In the genomic region with DNA sequence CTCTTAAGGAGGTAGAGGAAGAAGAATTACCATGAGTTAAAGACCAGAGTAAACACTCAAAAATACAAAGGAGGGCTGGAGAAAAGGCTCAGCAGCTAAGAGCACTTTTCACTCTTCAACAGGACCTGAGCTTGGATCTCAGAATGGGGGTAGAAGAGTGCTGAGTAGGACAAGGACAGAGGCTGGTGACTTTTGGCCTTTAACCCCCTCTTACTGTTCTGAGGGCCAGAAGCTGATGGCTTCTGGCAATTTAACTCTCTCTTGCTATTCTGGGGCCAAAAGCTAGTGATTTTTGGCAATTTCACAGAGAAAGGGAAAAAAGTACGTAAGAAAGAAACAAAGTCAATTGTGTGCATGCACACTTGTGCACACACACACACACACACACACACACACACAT, we compare ENCODE assay signal across 26 mouse cellular contexts.
"Had no signal": no experiment of that assay in that cellular context is flagged by ENCODE, and none has a peak within 500 bp of the region (broad histone marks: within the 10 kb centered on the region; RNA-seq: fewer than 3 reads in every experiment).

No protein-coding gene starts in this region.

- ATAC-seq: hindbrain, embryonic 16.5 days; inflammation-experienced regulatory T-cells, adult 6 months; intestine, embryonic 15.5 days; intestine, postnatal 0 days; liver, postnatal 0 days had no signal

- H3K4me3 ChIP-seq: gastrocnemius, adult 2 months; heart, adult 2 months; heart, embryonic 12.5 days; hindbrain, embryonic 10.5 days; hindbrain, embryonic 12.5 days; intestine, embryonic 15.5 days; layer of hippocampus, adult 2 months; left cerebral cortex, adult 2 months; limb, embryonic 10.5 days; limb, embryonic 12.5 days; liver, embryonic 13.5 days; liver, embryonic 15.5 days had no signal

- H3K27me3 ChIP-seq: heart, embryonic 12.5 days; hindbrain, embryonic 12.5 days; intestine, embryonic 15.5 days; limb, embryonic 12.5 days; liver, embryonic 13.5 days; liver, embryonic 15.5 days had no signal

- H3K27ac ChIP-seq: gastrocnemius, adult 2 months; heart, adult 2 months; hindbrain, embryonic 10.5 days; hindbrain, embryonic 12.5 days; hindbrain, embryonic 14.5 days; intestine, embryonic 15.5 days; layer of hippocampus, adult 2 months; left cerebral cortex, adult 2 months; limb, embryonic 10.5 days; limb, embryonic 12.5 days; liver, embryonic 13.5 days; liver, embryonic 15.5 days had no signal

- DNase-seq: gastrocnemius, adult 2 months; gastrocnemius, postnatal 10 days; gastrocnemius, postnatal 25 days; heart, adult 2 months; heart, postnatal 10 days; heart, postnatal 4 days; kidney, adult 18-20 months; kidney, postnatal 10 days; kidney, postnatal 25 days; kidney, postnatal 4 days; liver; liver, embryonic 13.5 days; liver, postnatal 0 days had no signal

- H3K4me1 ChIP-seq: heart, embryonic 12.5 days; hindbrain, embryonic 10.5 days; hindbrain, embryonic 12.5 days; intestine, embryonic 15.5 days; limb, embryonic 10.5 days; limb, embryonic 12.5 days; liver, embryonic 13.5 days had no signal

- H3K4me2 ChIP-seq: heart, embryonic 12.5 days; hindbrain, embryonic 12.5 days; hindbrain, embryonic 14.5 days; intestine, embryonic 15.5 days; limb, embryonic 12.5 days; liver, embryonic 13.5 days; liver, embryonic 15.5 days had no signal

- H3K9ac ChIP-seq: heart, embryonic 12.5 days; hindbrain, embryonic 12.5 days; hindbrain, embryonic 14.5 days; intestine, embryonic 15.5 days; limb, embryonic 12.5 days; liver, embryonic 13.5 days; liver, embryonic 15.5 days; liver, postnatal 0 days had no signal

- H3K9me3 ChIP-seq: heart, embryonic 12.5 days; hindbrain, embryonic 10.5 days; hindbrain, embryonic 12.5 days; intestine, embryonic 15.5 days; limb, embryonic 10.5 days; limb, embryonic 12.5 days; liver, embryonic 13.5 days; liver, embryonic 15.5 days had no signal
